Mouse (Mus musculus) CH12.LX (cell line): ENCODE data around the gene Ush2a. TPM values are rescaled to one million over a fixed set of nuclear protein-coding genes. Genes with fewer than 3 reads are reported as not detected.

Experiments used
- DNase-seq: peaks from one replicate; pipeline ENCODE4 v3.0.0-alpha.2; 2013; ENCODE audit errors: extremely low read depth
- H3K27ac ChIP-seq: 2 replicates; pipeline ENCODE4 v1.5.1; 2012; ENCODE audit warnings: low read depth, mild to moderate bottlenecking, control low read depth, moderate library complexity; ENCODE audit not compliant: insufficient read depth
- H3K27me3 ChIP-seq: replicated peaks from 2 replicates; pipeline ENCODE3; 2012; ENCODE audit warnings: inconsistent platforms
- H3K36me3 ChIP-seq, 2 experiments: replicated peaks in 1 of 2; 2 replicates each; pipeline versions ENCODE3 to v1.6.1; 2012; ENCODE audit warnings: inconsistent platforms in 1 of 2, low read length in 1 of 2, mild to moderate bottlenecking in 1 of 2, mixed read lengths in 1 of 2, moderate library complexity in 1 of 2; ENCODE audit not compliant: control insufficient read depth in 1 of 2, insufficient read depth in 1 of 2
- H3K4me1 ChIP-seq, 2 experiments: 2 replicates each; pipeline ENCODE4 v1.6.1; 2012; ENCODE audit warnings: inconsistent platforms in 1 of 2, moderate library complexity in 1 of 2; ENCODE audit not compliant: insufficient read depth in 2 of 2, control insufficient read depth in 1 of 2
- H3K4me2 ChIP-seq: 2 replicates; pipeline ENCODE4 v1.6.1; 2012; ENCODE audit warnings: low read depth, mild to moderate bottlenecking, control low read depth; ENCODE audit not compliant: poor library complexity, insufficient read depth, severe bottlenecking
- H3K4me3 ChIP-seq, 3 experiments: fragments of 150-350 bp in 1 of 3; sonication (generic) in 1 of 3; replicated peaks in 1 of 3; 2 replicates each; pipeline versions ENCODE3 to v1.5.1; 2011 to 2012; ENCODE audit warnings: low read depth in 2 of 3, low read length in 2 of 3, mild to moderate bottlenecking in 2 of 3, moderate library complexity in 2 of 3, control low read depth in 1 of 3, improper control_type of control experiment in 1 of 3, inconsistent platforms in 1 of 3, mixed read lengths in 1 of 3; ENCODE audit not compliant: poor library complexity in 1 of 3
- H3K79me2 ChIP-seq: replicated peaks from 2 replicates; pipeline ENCODE4 v1.6.1; 2012; ENCODE audit warnings: mild to moderate bottlenecking, moderate library complexity; ENCODE audit not compliant: control insufficient read depth, poor library complexity, insufficient read depth, severe bottlenecking; ENCODE audit errors: extremely low read depth
- H3K9ac ChIP-seq: 2 replicates; pipeline ENCODE4 v1.6.1; 2012; ENCODE audit warnings: low read depth, mild to moderate bottlenecking, control low read depth, moderate library complexity; ENCODE audit not compliant: insufficient read depth
- H3K9me3 ChIP-seq: replicated peaks from 2 replicates; pipeline ENCODE3; 2012; ENCODE audit warnings: low read length, inconsistent platforms, mixed read lengths
- BHLHE40 ChIP-seq: IDR thresholded peaks from 2 replicates; pipeline ENCODE4 v1.6.1; 2011; ENCODE audit warnings: mild to moderate bottlenecking, low read depth, low read length, improper control_type of control experiment
- CHD2 ChIP-seq: IDR thresholded peaks from 2 replicates; pipeline ENCODE4 v1.6.1; 2011; ENCODE audit warnings: low read length, improper control_type of control experiment
- CTCF ChIP-seq, 2 experiments: IDR thresholded peaks in 1 of 2; conservative IDR thresholded peaks in 1 of 2; 2 replicates each; pipeline ENCODE4 v1.5.1; 2011 to 2012; ENCODE audit warnings: low read depth in 2 of 2, low read length in 2 of 2, improper control_type of control experiment in 1 of 2, inconsistent platforms in 1 of 2, mild to moderate bottlenecking in 1 of 2, moderate library complexity in 1 of 2
- E2F4 ChIP-seq: IDR thresholded peaks from 2 replicates; pipeline ENCODE4 v1.6.1; 2011; ENCODE audit warnings: low read depth, low read length, improper control_type of control experiment; ENCODE audit not compliant: insufficient replicate concordance
- ELF1 ChIP-seq: IDR thresholded peaks from 2 replicates; pipeline ENCODE4 v1.6.1; 2014; ENCODE audit warnings: low read depth, mild to moderate bottlenecking, inconsistent platforms, low read length, improper control_type of control experiment
- EP300 ChIP-seq: IDR thresholded peaks from 2 replicates; pipeline ENCODE4 v1.6.1; 2011; ENCODE audit warnings: low read length, improper control_type of control experiment
- GABPA ChIP-seq: IDR thresholded peaks from 2 replicates; pipeline ENCODE4 v1.6.1; 2012; ENCODE audit warnings: low read depth, low read length, improper control_type of control experiment, inconsistent platforms; ENCODE audit not compliant: insufficient replicate concordance
- JUN ChIP-seq: IDR thresholded peaks from 2 replicates; pipeline ENCODE4 v1.6.1; 2011; ENCODE audit warnings: low read depth, mild to moderate bottlenecking, low read length, improper control_type of control experiment, moderate library complexity; ENCODE audit not compliant: insufficient read depth
- KAT2A ChIP-seq: IDR thresholded peaks from 2 replicates; pipeline ENCODE4 v1.6.1; 2012; ENCODE audit warnings: low read length, improper control_type of control experiment, inconsistent platforms; ENCODE audit not compliant: insufficient replicate concordance
- MAX ChIP-seq: IDR thresholded peaks from 2 replicates; pipeline ENCODE4 v1.6.1; 2011; ENCODE audit warnings: low read length, improper control_type of control experiment
- MEF2A ChIP-seq: IDR thresholded peaks from 2 replicates; pipeline ENCODE4 v1.6.1; 2014; ENCODE audit warnings: low read depth, mild to moderate bottlenecking, inconsistent platforms, low read length, improper control_type of control experiment, borderline replicate concordance
- MXI1 ChIP-seq: IDR thresholded peaks from 2 replicates; pipeline ENCODE4 v1.6.1; 2011; ENCODE audit warnings: mild to moderate bottlenecking, low read depth, low read length, improper control_type of control experiment
- NELFE ChIP-seq: IDR thresholded peaks from 2 replicates; pipeline ENCODE4 v1.6.1; 2011; ENCODE audit warnings: low read depth, low read length, improper control_type of control experiment
- NRF1 ChIP-seq: IDR thresholded peaks from 2 replicates; pipeline ENCODE4 v1.6.1; 2014; ENCODE audit warnings: low read depth, mild to moderate bottlenecking, inconsistent platforms, low read length, improper control_type of control experiment, moderate library complexity
- PAX5 ChIP-seq: IDR thresholded peaks from 2 replicates; pipeline ENCODE4 v1.6.1; 2012; ENCODE audit warnings: low read length, inconsistent platforms, mixed read lengths
- POLR2AphosphoS2 ChIP-seq: IDR thresholded peaks from 2 replicates; pipeline ENCODE4 v1.6.1; 2011; ENCODE audit warnings: low read depth, low read length, improper control_type of control experiment
- SIN3A ChIP-seq: IDR thresholded peaks from 2 replicates; pipeline ENCODE4 v1.6.1; 2012; ENCODE audit warnings: low read length, improper control_type of control experiment, inconsistent platforms
- TBP ChIP-seq: conservative IDR thresholded peaks from 2 replicates; pipeline ENCODE4 v1.6.1; 2011; ENCODE audit warnings: low read depth, low read length, improper control_type of control experiment
- UBTF ChIP-seq: IDR thresholded peaks from 2 replicates; pipeline ENCODE4 v1.6.1; 2012; ENCODE audit warnings: low read depth, mild to moderate bottlenecking, inconsistent platforms, low read length, improper control_type of control experiment, moderate library complexity
- USF1 ChIP-seq: IDR thresholded peaks from 2 replicates; pipeline ENCODE4 v1.6.1; 2014; ENCODE audit warnings: low read depth, mild to moderate bottlenecking, inconsistent platforms, low read length, improper control_type of control experiment
- USF2 ChIP-seq: conservative IDR thresholded peaks from 2 replicates; pipeline ENCODE4 v1.6.1; 2011; ENCODE audit warnings: low read depth, low read length, improper control_type of control experiment
- ZC3H11A ChIP-seq: IDR thresholded peaks from 2 replicates; pipeline ENCODE4 v1.6.1; 2012; ENCODE audit warnings: low read depth, mild to moderate bottlenecking, inconsistent platforms, low read length, improper control_type of control experiment
- ZNF384 ChIP-seq: IDR thresholded peaks from 2 replicates; pipeline ENCODE4 v1.6.1; 2012; ENCODE audit warnings: low read depth, low read length, improper control_type of control experiment, inconsistent platforms
- dilution Hi-C: fragments of 300-500 bp; cut with MboI; formaldehyde crosslinking; loops from 2 replicates; pipeline ENCODE4 v1.14.3; 2020; ENCODE audit warnings: low sequenced_read_pairs; ENCODE audit not compliant: extremely low pct_unique_long_range_greater_than_20kb, extremely low pct_ligation_motif_present
- in situ Hi-C: fragments of 300-500 bp; cut with MboI; formaldehyde crosslinking; loops from 3 replicates; pipeline ENCODE4 v1.14.3; 2019; ENCODE audit warnings: low sequenced_read_pairs, low pct_ligation_motif_present, low pct_unique_long_range_greater_than_20kb, mixed read lengths
- polyA plus RNA-seq: library from polyadenylated mRNA; unstranded; fragments of >175 nt; gene quantifications from 2 replicates; pipeline ENCODE4 v1.2.1, GENCODE M21; 2012; ENCODE audit warnings: low read depth; ENCODE audit not compliant: insufficient read length
- total RNA-seq, 2 experiments: library from RNA; depleted of rRNA; stranded (reverse); fragments of 300-350 nt in 1 of 2; fragments of >200 nt in 1 of 2; gene quantifications; 2 replicates each; pipeline ENCODE4 v1.2.3; 2012 to 2014

Ush2a gene
- total and polyA plus RNA-seq, 3 experiments, result not detected

GRCm38 (mm10) chr1:188878531-188879055 lies 616.8 kb downstream of the Ush2a start:
- in situ Hi-C loops, result no loop called here
- H3K79me2 ChIP-seq, result no peaks in the 10 kb centered on the region
- H3K27me3 ChIP-seq, result no peaks in the 10 kb centered on the region
- peaks cover 74% of the 10 kb centered on the region for H3K9me3 ChIP-seq
- H3K4me3 ChIP-seq, result no peak overlapping the region
- H3K36me3 ChIP-seq, result no peaks in the 10 kb centered on the region
- no peak overlapping the region for H3K27ac ChIP-seq
- no peak overlapping the region for H3K9ac ChIP-seq
- DNase-seq, result no peak
- no peak for TF ChIP-seq BHLHE40
- no peak for TF ChIP-seq MXI1
- TF ChIP-seq NRF1, result no peak
- no peak for TF ChIP-seq USF1
- no peak for TF ChIP-seq TBP
- TF ChIP-seq PAX5, result no peak
- no peak for TF ChIP-seq UBTF
- no peak for TF ChIP-seq EP300
- no peak for TF ChIP-seq USF2
- TF ChIP-seq SIN3A, result no peak
- TF ChIP-seq ZC3H11A, result no peak
- TF ChIP-seq JUN, result no peak
- TF ChIP-seq, all 38 proteins: peak for 0
- H3K4me1 ChIP-seq, result no peaks in the 10 kb centered on the region
- dilution Hi-C loops, result no loop called here
- no peak overlapping the region for H3K4me2 ChIP-seq

- dilution Hi-C loops (no loop called here), in situ Hi-C loops (no loop called here)
- H3K27me3 ChIP-seq, result no peaks in the 10 kb centered on the region
- H3K9me3 ChIP-seq, result peaks cover 59% of the 10 kb centered on the region
- DNase-seq, result no peak
- no peak overlapping the region for H3K9ac ChIP-seq
- H3K4me1 ChIP-seq, result no peaks in the 10 kb centered on the region
- H3K36me3 ChIP-seq, result no peaks in the 10 kb centered on the region
- no peaks in the 10 kb centered on the region for H3K79me2 ChIP-seq
- H3K27ac ChIP-seq, result no peak overlapping the region
- TF ChIP-seq KAT2A (no peak), POLR2AphosphoS2 (no peak), CTCF (conservative IDR thresholded peaks at IDR 0.05 in 1 of 2, IDR thresholded peaks at IDR 0.05 in 1 of 2; ENCODE audit: low read depth in 2 of 2, low read length in 2 of 2) (no peak), USF1 (no peak), ELF1 (no peak), GABPA (no peak), TBP (no peak), UBTF (no peak), BHLHE40 (no peak), E2F4 (no peak), USF2 (no peak), JUN (no peak), MEF2A (no peak), EP300 (no peak), MAX (no peak), CHD2 (no peak), SIN3A (no peak), ZC3H11A (no peak), NELFE (no peak), ZNF384 (no peak)
- H3K4me2 ChIP-seq, result no peak overlapping the region
- H3K4me3 ChIP-seq, result no peak overlapping the region
These were observed 635.2 kb downstream of the Ush2a start for GRCm38 (mm10) chr1:188896906-188897551.
